In the genomic region with DNA sequence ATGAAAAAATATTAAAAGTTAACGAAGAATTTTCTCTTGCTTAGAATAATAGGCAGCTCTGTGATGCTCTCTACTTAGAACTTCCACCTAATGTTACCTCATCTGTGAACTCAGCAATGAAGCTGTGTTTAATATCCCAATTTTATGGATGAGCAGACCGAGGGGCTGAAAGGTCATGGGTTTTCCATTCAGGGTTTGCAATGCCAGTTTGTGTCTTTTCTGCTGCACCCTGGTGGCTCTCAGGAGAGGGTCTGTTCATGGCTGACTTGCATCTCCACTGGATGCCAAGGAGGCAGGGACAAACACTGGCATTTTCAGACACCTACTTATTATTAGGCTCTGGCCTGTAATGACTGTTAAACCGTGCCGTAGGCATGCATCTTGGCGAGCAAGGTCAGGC, we compare ENCODE assay signal across 18 mouse cellular contexts.
"Had no signal": no experiment of that assay in that cellular context is flagged by ENCODE, and none has a peak within 500 bp of the region (broad histone marks: within the 10 kb centered on the region; RNA-seq: fewer than 3 reads in every experiment).

No protein-coding gene starts in this region.

- H3K9me3 ChIP-seq: liver, embryonic 15.5 days; lung, embryonic 15.5 days; midbrain, embryonic 15.5 days; neural tube, embryonic 12.5 days; stomach, embryonic 15.5 days had no signal

- DNase-seq: liver, postnatal 0 days; lung, adult 2 months; lung, postnatal 14 days; lung, postnatal 36 days; right cerebral cortex, postnatal 14 days; thymus, adult 2 months; thymus, postnatal 25 days; thymus, postnatal 4 days had no signal

- H3K27me3 ChIP-seq: liver, embryonic 15.5 days; lung, embryonic 15.5 days; megakaryocyte, embryonic 14.5 days; midbrain, embryonic 15.5 days; neural tube, embryonic 12.5 days; stomach, embryonic 15.5 days had no signal

- H3K4me1 ChIP-seq: liver, embryonic 15.5 days; lung, embryonic 15.5 days; megakaryocyte, embryonic 14.5 days had no signal

- ATAC-seq: liver, postnatal 0 days; lung, postnatal 0 days; midbrain, embryonic 15.5 days had no signal

- H3K27ac ChIP-seq: liver, embryonic 15.5 days; lung, embryonic 15.5 days; macrophage; midbrain, embryonic 15.5 days; neural tube, embryonic 12.5 days; stomach, embryonic 15.5 days; stomach, postnatal 0 days had no signal

- H3K9ac ChIP-seq: liver, embryonic 15.5 days; liver, postnatal 0 days; lung, embryonic 15.5 days; midbrain, embryonic 15.5 days; neural tube, embryonic 12.5 days; stomach, embryonic 15.5 days had no signal

- H3K4me3 ChIP-seq: liver, embryonic 15.5 days; lung, embryonic 15.5 days; megakaryocyte, embryonic 14.5 days; midbrain, embryonic 15.5 days; neural tube, embryonic 12.5 days; stomach, embryonic 15.5 days had no signal

- H3K4me2 ChIP-seq: liver, embryonic 15.5 days; lung, embryonic 15.5 days; midbrain, embryonic 11.5 days; midbrain, embryonic 15.5 days; neural tube, embryonic 12.5 days; stomach, embryonic 15.5 days had no signal

- H3K36me3 ChIP-seq: liver, embryonic 15.5 days; lung, embryonic 15.5 days; midbrain, embryonic 15.5 days; neural tube, embryonic 12.5 days; stomach, embryonic 15.5 days had no signal
